Mouse (Mus musculus): ENCODE results near the gene Tubb5.

Tubb5 gene

GRCm38 (mm10) chr17:35795656-35796055, 42.5 kb downstream of the Tubb5 start:
- no peak for DNase-seq (ENCODE audit: low spot score in 2 of 2)

- no peak for DNase-seq (ENCODE audit: low spot score in 2 of 2)
Measured at GRCm38 (mm10) chr17:35795099-35795498, 43.0 kb downstream of the Tubb5 start.

GRCm38 (mm10) chr17:35792837-35793236, 45.3 kb downstream of the Tubb5 start:
- no peak for DNase-seq (ENCODE audit: low spot score in 2 of 2)

GRCm38 (mm10) chr17:35790933-35791332, 47.2 kb downstream of the Tubb5 start:
- DNase-seq (ENCODE audit: low spot score in 2 of 2) = no peak

GRCm38 (mm10) chr17:35788025-35788424, 50.1 kb downstream of the Tubb5 start:
- DNase-seq (ENCODE audit: low spot score in 2 of 2) = no peak

- DNase-seq (ENCODE audit: low spot score in 2 of 2) = no peak
Measured at GRCm38 (mm10) chr17:35787493-35787892, 50.6 kb downstream of the Tubb5 start.

GRCm38 (mm10) chr17:35785140-35785539, 53.0 kb downstream of the Tubb5 start:
- no peak for DNase-seq (ENCODE audit: low spot score in 2 of 2)

GRCm38 (mm10) chr17:35783944-35784343, 54.2 kb downstream of the Tubb5 start:
- no peak for DNase-seq (ENCODE audit: low spot score in 2 of 2)
